Mouse (Mus musculus) WW6 (cell line): ENCODE data around the gene Prdx3.
"Not testable (repeated sequence)": the region's sequence is repeated elsewhere in the genome, so short reads cannot be mapped to it uniquely, and the experiment has no call there.

Experiments
- DNase-seq: peaks from one replicate; pipeline ENCODE4 v3.0.0-alpha.2; 2013; ENCODE audit warnings: low read depth, low spot score

The Prdx3 gene

DNA sequence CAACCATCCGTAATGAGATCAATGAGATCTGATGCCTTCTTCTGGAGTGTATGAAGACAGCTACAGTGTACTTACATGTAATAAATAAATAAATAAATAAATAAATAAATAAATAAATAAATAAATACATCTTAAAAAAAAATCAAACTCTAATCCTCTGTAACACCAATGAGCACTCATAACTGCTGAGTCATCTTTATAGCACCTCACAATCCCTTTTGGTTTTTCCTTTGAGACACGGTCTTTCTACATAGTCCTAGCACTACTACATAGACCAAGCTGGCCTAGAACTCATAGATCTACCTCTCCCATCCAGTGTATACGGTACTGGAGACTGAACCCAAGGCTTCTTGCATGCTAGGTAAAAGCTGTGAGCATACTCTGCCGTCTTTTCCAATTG lies 8.2 kb downstream of the Prdx3 start:
- not testable (repeated sequence) for DNase-seq

DNA sequence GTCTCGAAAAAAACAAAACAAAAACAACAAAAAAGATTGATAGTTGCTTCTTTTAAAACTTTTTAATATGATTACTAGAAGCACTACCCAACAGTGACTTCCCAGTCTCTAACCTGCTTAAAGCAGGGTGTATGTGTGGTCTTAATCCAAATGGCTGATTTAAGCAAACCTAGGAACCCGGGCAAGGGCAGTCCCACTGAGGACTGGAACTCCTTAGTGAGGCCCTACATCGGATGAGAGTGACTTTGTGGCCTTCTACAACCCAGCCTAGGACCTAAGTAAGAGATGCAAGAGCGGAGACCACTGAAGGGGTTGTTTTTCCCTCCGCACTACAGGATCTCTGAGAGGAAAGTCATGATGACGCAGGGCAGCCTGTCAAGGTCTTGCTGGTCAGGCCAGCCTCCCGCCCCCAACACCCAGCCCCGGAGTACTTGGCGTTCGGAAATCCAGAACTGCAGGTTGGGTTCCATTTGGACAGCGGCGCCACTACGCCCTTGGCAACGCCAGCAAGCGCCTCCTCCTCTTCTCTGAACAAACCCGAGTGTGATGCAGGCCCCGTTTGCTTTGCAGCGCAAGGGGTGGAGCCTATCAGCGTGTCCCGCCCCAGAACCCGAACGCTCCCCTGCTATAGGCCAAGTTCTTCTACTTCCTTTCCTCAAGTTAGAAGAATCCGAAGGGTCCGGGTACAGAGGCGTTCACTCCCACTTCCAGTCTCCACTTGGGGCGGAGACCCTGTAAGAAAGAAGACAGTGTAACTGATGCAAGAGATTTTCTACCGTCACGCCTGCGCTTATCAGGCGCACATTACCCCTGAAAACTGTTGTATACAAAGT lies 13.3 kb downstream of the Prdx3 start, which contains the start of gene Sfxn4:
TSS of gene Sfxn4 (minus strand) at position 612 of the 833 bp plus-strand sequence.
- peak; percentile 92 for DNase-seq

DNA sequence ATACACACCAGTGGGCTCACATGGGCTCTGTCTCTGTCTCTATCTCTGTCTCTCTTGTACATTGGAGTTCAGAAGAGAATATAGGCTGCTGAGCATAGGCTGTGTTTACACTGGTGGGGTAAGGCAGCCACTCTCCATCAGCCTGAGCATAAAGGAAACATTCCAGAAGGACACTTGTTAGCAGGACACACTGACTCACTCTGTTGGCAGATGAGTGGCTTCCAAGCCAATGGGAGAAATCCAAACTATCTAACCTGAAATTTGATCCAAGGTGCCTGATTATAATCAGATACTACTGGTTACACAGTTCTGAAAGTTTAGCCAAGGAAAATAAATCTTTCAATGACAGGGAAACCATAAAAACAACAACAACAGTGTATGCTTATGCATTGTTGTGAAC lies 28.6 kb downstream of the Prdx3 start:
- no peak for DNase-seq

DNA sequence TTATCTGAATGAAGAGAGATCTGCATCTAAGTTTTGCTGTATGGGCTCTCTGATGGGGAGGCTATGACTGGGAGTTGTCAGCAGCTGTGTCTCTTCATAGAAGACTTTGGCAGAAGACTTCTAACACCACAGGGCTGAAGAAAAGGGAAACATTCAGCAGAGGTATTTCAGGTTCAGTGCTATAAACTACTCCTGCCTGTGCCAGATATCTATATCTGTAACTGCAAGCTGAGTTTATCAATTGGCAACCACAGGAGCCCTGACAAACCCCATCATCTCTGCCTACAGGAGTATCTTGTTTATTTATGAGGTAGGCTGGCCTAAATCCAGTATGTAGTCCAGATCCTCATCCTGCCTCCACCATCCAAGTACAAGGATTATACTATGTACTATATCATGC lies 31.0 kb downstream of the Prdx3 start:
- no peak for DNase-seq

DNA sequence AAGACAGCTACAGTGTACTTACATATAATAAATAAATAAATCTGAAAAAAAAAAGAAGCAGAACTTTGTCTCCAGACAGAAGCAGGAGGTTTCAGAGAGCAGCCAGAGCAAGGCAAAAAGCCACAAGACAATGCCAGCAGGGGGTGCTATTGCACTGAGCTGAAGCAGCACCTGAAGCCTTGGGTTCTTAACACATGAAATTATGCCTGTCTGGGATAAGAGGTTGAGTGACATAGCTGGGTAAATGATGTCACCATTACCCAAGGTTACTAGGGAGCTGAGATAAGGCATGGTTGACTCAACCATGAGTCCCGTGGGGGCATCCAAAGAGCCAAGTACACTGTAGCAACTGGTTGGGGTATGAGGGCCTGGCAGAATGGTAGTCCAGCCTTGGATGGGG lies 36.6 kb downstream of the Prdx3 start:
- DNase-seq, result peak; percentile 31

DNA sequence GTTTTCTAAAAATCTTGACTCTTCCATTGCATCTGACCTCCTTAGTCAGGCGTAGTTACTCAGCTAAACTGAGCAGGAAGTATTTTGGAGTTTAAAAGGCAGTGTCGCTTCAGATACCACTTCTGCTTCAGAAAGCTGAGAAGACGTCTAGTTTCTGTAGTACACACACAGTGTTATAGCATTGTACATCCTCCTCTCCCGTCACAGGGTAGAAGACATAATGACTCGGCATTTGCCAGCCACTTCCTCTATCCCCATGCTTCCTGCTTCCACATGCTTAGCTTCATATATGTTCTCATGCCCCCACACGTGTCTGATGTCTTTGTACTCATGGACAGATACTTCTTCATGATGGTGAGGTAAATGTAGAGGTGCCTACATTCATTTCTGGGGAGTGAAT lies 55.7 kb downstream of the Prdx3 start:
- DNase-seq, result no peak
